Mouse (Mus musculus): Measurements from ENCODE around the gene Gm2174. TPM values are rescaled to one million over a fixed set of nuclear protein-coding genes. Genes with fewer than 3 reads are reported as not detected.

Gene Gm2174
- polyA plus RNA-seq, 1 experiment = not detected

DNA sequence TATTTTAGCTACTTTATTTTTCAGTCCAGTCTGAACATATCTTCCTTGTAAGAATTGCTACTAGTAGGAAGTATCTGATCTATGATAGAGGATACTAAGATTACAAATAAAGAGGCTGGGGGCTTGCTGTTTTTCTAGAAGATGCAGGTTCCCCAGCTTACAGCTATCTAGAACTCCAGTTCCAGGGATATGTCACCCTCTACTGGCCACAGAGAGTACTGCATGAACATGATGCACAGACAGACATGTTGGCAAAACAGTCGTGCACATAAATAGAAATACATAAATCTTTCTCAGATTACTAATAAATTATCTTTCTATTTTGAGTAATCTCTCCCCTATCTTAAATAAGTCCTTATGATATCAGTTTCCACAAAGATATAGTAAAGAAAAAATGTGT, 42.0 kb downstream of the Gm2174 start:
- 19% methylated on average over 1 of the region's 1 CpGs for WGBS
- H3K36me3 ChIP-seq (ENCODE audit: control insufficient read depth, insufficient read depth, low read length) = no peaks in the 10 kb centered on the region
- TF ChIP-seq CTCF (IDR thresholded peaks at IDR 0.05; ENCODE audit: extremely low read depth, insufficient read length, insufficient replicate concordance, low read depth, low read length) = no peak
- no peak for TF ChIP-seq POLR2A (IDR thresholded peaks at IDR 0.05; ENCODE audit: low read depth, low read length)
- H3K27me3 ChIP-seq (ENCODE audit: control insufficient read depth, insufficient read depth, low read length) = no peaks in the 10 kb centered on the region
- H3K4me3 ChIP-seq (ENCODE audit: low read depth, low read length) = no peak overlapping the region
- no peaks in the 10 kb centered on the region for H3K4me1 ChIP-seq (ENCODE audit: control insufficient read depth, insufficient read depth, insufficient read length, low read length)
- no peak overlapping the region for H3K27ac ChIP-seq (ENCODE audit: insufficient read depth, low read depth, low read length)

DNA sequence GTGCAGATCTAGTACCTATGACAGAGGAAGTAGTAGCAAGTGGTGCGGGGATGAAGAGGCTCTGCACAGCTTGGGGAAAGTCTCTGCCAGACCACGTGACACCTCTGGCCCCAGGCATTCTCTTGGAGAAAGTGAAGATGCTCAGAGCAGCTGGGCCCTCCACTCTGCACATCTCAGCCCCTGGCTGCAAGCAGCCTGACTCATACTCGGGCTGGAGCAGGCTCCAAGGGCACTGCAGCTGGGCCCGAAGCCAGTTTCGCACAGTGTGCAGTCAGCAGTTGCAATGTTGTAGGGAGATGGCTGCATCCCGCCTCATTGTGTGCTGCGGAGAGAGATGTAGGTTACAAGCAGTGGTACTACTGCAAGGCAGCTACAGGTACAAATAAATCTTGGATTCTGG, 49.5 kb downstream of the Gm2174 start:
- TF ChIP-seq CTCF (IDR thresholded peaks at IDR 0.05; ENCODE audit: extremely low read depth, insufficient read length, insufficient replicate concordance, low read depth, low read length) = no peak
- Histone ChIP-seq H3K4me3 (ENCODE audit: low read depth, low read length) (no peak overlapping the region), H3K27ac (ENCODE audit: insufficient read depth, low read depth, low read length) (no peak overlapping the region), H3K27me3 (ENCODE audit: control insufficient read depth, insufficient read depth, low read length) (no peaks in the 10 kb centered on the region), H3K36me3 (ENCODE audit: control insufficient read depth, insufficient read depth, low read length) (0 out of 2 replicates have a peak, but pooled peaks cover 1% of the 10 kb centered on the region), H3K4me1 (ENCODE audit: control insufficient read depth, insufficient read depth, insufficient read length, low read length) (no peaks in the 10 kb centered on the region)
- WGBS = 80% methylated on average over 7 of the region's 7 CpGs

Other genes starting within 250 kb of the Gm2174 start
- not detected in 2 replicates for gene Gm773, start 235.1 kb upstream of the Gm2174 start, polyA plus RNA-seq (2012; rRNA removed)
- gene Zfp449, start 101.6 kb upstream of the Gm2174 start, polyA plus RNA-seq (2012; rRNA removed) = 0.04 and 0.06 TPM in 2 replicates
- 0.34 and 0.90 TPM in 2 replicates for gene Smim10l2a, start 73.4 kb upstream of the Gm2174 start, polyA plus RNA-seq (2012; rRNA removed)
- 1.8 and 2.1 TPM in 2 replicates for gene Ints6l, start 6.9 kb downstream of the Gm2174 start, polyA plus RNA-seq (2012; rRNA removed)
- not detected in 2 replicates for gene Gm10477, start 76.8 kb downstream of the Gm2174 start, polyA plus RNA-seq (2012; rRNA removed)
- gene Gm648, start 101.6 kb downstream of the Gm2174 start, polyA plus RNA-seq (2012; rRNA removed) = not detected in 2 replicates
- gene Mmgt1, start 150.1 kb downstream of the Gm2174 start, polyA plus RNA-seq (2012; rRNA removed) = 0.71 and 1.5 TPM in 2 replicates
- gene Slc9a6, start 161.8 kb downstream of the Gm2174 start, polyA plus RNA-seq (2012; rRNA removed) = 6.1 and 12.3 TPM in 2 replicates